Mouse (Mus musculus) heart, embryonic 14.5 days (tissue): Measurements from ENCODE around the gene Mapkapk2. TPM values are rescaled to one million over a fixed set of nuclear protein-coding genes. Genes with fewer than 3 reads are reported as not detected.
"Not testable (repeated sequence)": the region's sequence is repeated elsewhere in the genome, so short reads cannot be mapped to it uniquely, and the experiment has no call there.

Experiments
- ATAC-seq: fragments of 200-750 bp; cut with Nextera tagmentation; 2 replicates; pipeline ENCODE4 v1.8.0; 2017; ENCODE audit warnings: low read depth, moderate TSS enrichment; ENCODE audit not compliant: insufficient number of reproducible peaks, insufficient read depth, low FRiP score
- H3K27ac ChIP-seq, 2 experiments: fragments of 200-500 bp in 1 of 2; fragments of 300-500 bp in 1 of 2; sonication (generic) in 1 of 2; replicated peaks in 1 of 2; 2 replicates each; pipeline ENCODE4 v1.5.1; 2012 to 2014; ENCODE audit warnings: low read depth in 2 of 2, low read length in 2 of 2, control low read depth in 1 of 2, mild to moderate bottlenecking in 1 of 2, mixed read lengths in 1 of 2; ENCODE audit not compliant: control insufficient read depth in 1 of 2, insufficient read depth in 1 of 2
- H3K27me3 ChIP-seq: fragments of 300-500 bp; sonication (generic); 2 replicates; pipeline ENCODE4 v1.6.1; 2014; ENCODE audit warnings: mild to moderate bottlenecking, low read length, control low read depth; ENCODE audit not compliant: control insufficient read depth, insufficient read depth
- H3K36me3 ChIP-seq: fragments of 300-500 bp; sonication (generic); 2 replicates; pipeline ENCODE4 v1.6.1; 2014; ENCODE audit warnings: mild to moderate bottlenecking, control low read depth, low read length, mixed read lengths; ENCODE audit not compliant: control insufficient read depth, insufficient read depth
- H3K4me1 ChIP-seq, 2 experiments: fragments of 200-500 bp in 1 of 2; fragments of 300-500 bp in 1 of 2; sonication (generic) in 1 of 2; 2 replicates each; pipeline ENCODE4 v1.6.1; 2012 to 2014; ENCODE audit warnings: low read length in 2 of 2, control low read depth in 1 of 2, mixed read lengths in 1 of 2; ENCODE audit not compliant: control insufficient read depth in 2 of 2, insufficient read depth in 2 of 2
- H3K4me2 ChIP-seq: fragments of 300-500 bp; sonication (generic); 2 replicates; pipeline ENCODE4 v1.6.1; 2014; ENCODE audit warnings: mild to moderate bottlenecking, low read length
- H3K4me3 ChIP-seq, 2 experiments: fragments of 200-500 bp in 1 of 2; fragments of 300-500 bp in 1 of 2; sonication (generic) in 1 of 2; 2 replicates each; pipeline ENCODE4 v1.5.1; 2012 to 2014; ENCODE audit warnings: low read length in 2 of 2, mild to moderate bottlenecking in 2 of 2, control low read depth in 1 of 2, low read depth in 1 of 2, moderate library complexity in 1 of 2; ENCODE audit not compliant: control insufficient read depth in 1 of 2, insufficient read depth in 1 of 2
- H3K9ac ChIP-seq: fragments of 300-500 bp; sonication (generic); 2 replicates; pipeline ENCODE4 v1.6.1; 2014; ENCODE audit warnings: mild to moderate bottlenecking, low read length
- H3K9me3 ChIP-seq: fragments of 300-500 bp; sonication (generic); 2 replicates; pipeline ENCODE4 v1.6.1; 2016; ENCODE audit warnings: low read length, control low read depth; ENCODE audit not compliant: control insufficient read depth
- WGBS: fragments of 180-500 bp; shearing (Covaris S2); extraction: QIAGEN DNeasy Blood & Tissue Kit; methylation state at CpG from one replicate; pipeline ENCODE4 v1.1.7; 2014; 5-methylcytosine and 5-hydroxymethylcytosine counted together
- polyA plus RNA-seq: library from polyadenylated mRNA; unstranded; fragments of >200 nt; fragmentation: Nextera tagmentation; extraction: Ambion mirVana; gene quantifications from 2 replicates; pipeline ENCODE4 v1.2.1, GENCODE M21; 2014

Mapkapk2 gene
- 59.9 and 96.1 TPM in 2 replicates for polyA plus RNA-seq

DNA sequence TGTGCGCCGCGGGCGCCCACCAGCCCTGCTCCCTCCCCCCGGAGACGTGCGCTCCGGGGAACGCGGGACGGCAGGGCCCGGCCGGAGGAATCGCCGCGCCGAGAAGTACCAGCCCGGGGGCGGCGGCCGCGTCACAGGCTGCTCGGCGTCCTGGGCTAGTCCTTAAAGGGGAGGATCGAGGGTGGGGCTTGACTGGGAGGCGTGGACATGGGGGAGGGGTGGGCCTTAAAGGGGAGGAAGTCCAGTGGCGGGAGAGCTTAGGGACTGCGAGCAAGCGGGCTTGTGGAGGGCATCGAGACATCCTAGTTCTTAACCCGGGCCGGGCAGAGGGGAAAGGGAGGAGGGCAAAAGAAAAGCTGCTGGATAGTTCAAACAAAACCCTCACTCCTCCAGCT lies at the start of gene Mapkapk2:
Mapkapk2 (minus strand) TSS at position 127 of the 395 bp plus-strand sequence.
- Histone ChIP-seq H3K27me3 (no peaks in the 10 kb centered on the region), H3K27ac (peak within 1 kb of the TSS; percentile 97 to 98), H3K36me3 (peaks cover 8% of the 10 kb centered on the region; the same call in 1 of the 2 replicates), H3K4me2 (peak within 1 kb of the TSS; percentile 78), H3K4me1 (peaks cover 21 to 38% of the 10 kb centered on the region in 2 experiments), H3K4me3 (peak within 1 kb of the TSS; percentile 97 to 99), H3K9ac (peak within 1 kb of the TSS; percentile 97), H3K9me3 (no peaks in the 10 kb centered on the region)
- ATAC-seq = peak; percentile 92
- under 1% methylated on average over 29 of the region's 32 CpGs for WGBS

DNA sequence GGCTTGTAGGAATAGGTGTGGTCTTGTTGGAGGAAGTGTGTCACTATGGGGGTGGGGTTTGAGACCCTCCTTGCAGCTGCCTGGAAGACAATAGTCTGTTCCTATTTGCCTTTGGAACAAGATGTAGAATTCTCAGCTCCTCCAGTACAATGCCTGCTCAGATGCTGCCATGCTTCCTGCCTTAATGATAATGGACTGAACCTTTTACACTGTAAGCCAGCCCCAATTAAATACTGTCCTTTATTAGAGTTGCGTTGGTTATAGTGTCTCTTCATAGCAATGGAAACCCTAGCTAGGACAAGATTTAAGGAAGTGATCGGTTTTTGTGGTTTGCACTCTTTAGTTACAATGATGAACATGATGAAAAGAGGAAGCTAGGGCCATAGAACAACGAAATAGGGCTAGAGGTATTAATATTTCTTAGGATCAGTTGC lies 48.6 kb upstream of the Mapkapk2 start:
- Histone ChIP-seq H3K27me3 (no peaks in the 10 kb centered on the region), H3K4me3 (no peak overlapping the region), H3K36me3 (no peaks in the 10 kb centered on the region), H3K9ac (no peak overlapping the region), H3K9me3 (0 out of 2 replicates have a peak, but pooled peaks cover 3% of the 10 kb centered on the region), H3K27ac (no peak overlapping the region), H3K4me1 (no peaks in the 10 kb centered on the region), H3K4me2 (no peak overlapping the region)
- ATAC-seq = no peak
- 76% methylated on average over 3 of the region's 3 CpGs for WGBS

DNA sequence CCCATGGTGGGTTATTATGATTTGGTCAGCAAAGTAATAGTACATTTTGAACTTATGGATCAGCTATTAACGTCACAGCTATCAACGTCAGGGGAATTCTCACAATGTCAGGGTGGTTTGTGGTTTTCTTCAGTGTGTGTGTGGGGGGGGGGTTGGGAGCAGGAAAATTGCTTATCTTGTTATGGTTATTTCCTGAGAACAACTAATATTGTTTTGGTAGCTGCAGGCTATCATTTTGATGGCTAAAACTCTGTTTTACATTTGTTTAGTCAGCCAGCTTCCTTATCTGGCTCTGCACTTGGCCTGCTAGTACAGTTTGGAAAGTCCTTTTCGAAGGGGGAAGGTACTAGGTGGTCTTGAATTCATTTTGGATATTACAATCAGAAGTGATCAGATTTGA lies 47.6 kb upstream of the Mapkapk2 start:
- H3K27ac ChIP-seq, ATAC-seq, H3K4me2 ChIP-seq, H3K4me1 ChIP-seq, H3K4me3 ChIP-seq, H3K9ac ChIP-seq, H3K27me3 ChIP-seq, H3K9me3 ChIP-seq, H3K36me3 ChIP-seq: not testable (repeated sequence)
- WGBS = 63% methylated on average over 3 of the region's 3 CpGs

DNA sequence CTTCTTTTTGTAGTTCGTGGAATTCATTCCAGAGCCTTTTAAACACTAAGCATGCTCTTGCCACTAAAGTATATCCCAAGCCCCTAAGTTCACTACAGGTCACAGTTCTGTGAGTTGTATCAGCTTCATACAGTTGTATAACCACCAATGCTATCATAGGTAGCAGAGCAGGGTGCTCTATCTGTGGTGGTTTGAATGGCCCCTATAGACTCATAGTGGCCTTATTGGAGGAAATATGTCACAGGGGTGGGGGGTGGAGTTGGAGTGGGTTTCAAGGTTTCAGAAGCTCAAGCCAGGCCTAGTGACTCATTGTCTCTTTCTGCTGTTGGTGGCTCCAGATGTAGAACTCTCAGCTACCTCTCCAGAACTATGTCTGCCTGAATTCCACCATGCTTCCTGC lies 44.8 kb upstream of the Mapkapk2 start:
- no peak for ATAC-seq
- Histone ChIP-seq H3K4me2 (no peak overlapping the region), H3K27ac (no peak overlapping the region), H3K36me3 (no peaks in the 10 kb centered on the region), H3K9ac (no peak overlapping the region), H3K27me3 (no peaks in the 10 kb centered on the region), H3K4me3 (no peak overlapping the region), H3K4me1 (peaks cover 3 to 4% of the 10 kb centered on the region in 2 experiments; a peak in 1 of 4 replicates), H3K9me3 (0 out of 2 replicates have a peak, but pooled peaks cover 3% of the 10 kb centered on the region)
- 79% methylated on average over 1 of the region's 1 CpGs for WGBS

DNA sequence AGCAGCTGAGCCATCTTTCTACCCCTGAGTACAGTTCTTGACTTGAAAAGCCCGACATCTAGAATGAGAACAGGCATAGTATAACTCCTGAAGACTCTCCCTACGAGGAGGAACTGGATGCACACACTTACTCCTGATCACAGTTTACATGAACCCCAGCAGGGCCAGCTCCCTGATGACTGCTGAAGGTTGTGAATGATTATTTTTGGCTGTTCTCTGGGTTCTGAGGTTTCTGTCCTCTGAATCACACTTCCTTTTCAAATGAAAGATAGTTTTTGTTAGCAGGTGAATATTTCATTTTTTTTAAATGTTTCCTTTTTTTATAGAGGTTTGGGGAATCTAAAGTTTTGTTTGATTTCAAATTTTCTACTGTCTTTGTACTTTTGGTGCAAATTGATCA lies 43.8 kb upstream of the Mapkapk2 start:
- Histone ChIP-seq H3K4me3 (no peak overlapping the region), H3K9ac (no peak overlapping the region), H3K36me3 (no peaks in the 10 kb centered on the region), H3K27ac (no peak overlapping the region), H3K4me1 (peaks cover 3 to 4% of the 10 kb centered on the region in 2 experiments; a peak in 1 of 4 replicates), H3K4me2 (no peak overlapping the region), H3K27me3 (no peaks in the 10 kb centered on the region), H3K9me3 (0 out of 2 replicates have a peak, but pooled peaks cover 3% of the 10 kb centered on the region)
- no peak for ATAC-seq
- WGBS = 48% methylated on average over 2 of the region's 2 CpGs

DNA sequence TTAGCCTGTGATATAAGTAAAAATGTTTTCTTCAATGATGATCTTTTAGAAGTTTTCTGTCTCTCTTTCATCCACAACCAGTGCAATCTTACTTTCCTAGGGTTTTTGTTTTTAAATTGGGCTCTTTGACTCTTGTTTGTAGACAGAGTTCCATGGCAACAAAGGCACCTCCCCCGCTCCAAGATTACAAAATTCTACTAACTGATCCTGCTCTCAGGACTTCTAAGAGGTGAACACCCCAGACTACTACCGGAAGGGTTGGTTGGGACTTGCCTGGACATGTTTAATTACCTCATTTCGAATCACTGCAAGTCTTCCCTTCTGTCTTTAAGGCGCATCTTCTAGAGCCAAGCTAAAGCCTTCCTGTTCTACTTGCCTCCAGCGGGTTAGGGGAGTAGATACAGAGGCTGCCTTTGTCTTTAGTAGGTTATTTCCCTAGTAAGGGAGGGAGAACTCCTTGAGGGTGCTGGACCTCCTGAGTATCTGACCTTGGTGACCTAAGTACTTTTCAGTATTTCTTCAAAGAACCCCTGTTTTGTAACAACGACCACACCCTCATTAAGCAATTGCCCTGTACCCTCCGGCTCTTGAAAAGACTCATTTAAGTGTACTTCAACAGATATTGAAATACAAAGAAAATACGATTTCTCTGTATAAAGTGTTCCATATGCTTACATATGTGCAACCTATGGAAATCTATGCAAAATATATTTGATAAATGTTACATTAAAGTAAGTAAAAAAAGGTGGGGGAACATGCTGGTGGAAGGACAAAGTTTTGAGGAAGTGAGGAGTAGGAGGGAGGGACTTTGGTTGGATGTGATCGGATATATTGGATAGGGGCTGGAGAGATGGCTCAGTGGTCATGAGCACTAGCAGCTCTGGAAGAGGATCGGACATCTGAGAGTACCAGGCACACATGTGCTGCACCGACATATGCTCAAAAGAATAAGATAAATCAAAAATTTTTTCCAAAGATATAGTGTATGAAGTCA lies 41.8 kb upstream of the Mapkapk2 start:
- Histone ChIP-seq H3K4me3 (peak overlapping the region in 1 of 2 experiments; percentile 91; a peak in 1 of 4 replicates), H3K36me3 (no peaks in the 10 kb centered on the region), H3K4me2 (peak overlapping the region; percentile 92), H3K4me1 (peaks cover 6 to 14% of the 10 kb centered on the region in 2 experiments; a peak in 3 of 4 replicates), H3K9ac (no peak overlapping the region), H3K9me3 (no peaks in the 10 kb centered on the region), H3K27ac (peak overlapping the region in 1 of 2 experiments; percentile 92; a peak in 1 of 4 replicates), H3K27me3 (no peaks in the 10 kb centered on the region)
- ATAC-seq = no peak
- 68% methylated on average over 11 of the region's 11 CpGs for WGBS

DNA sequence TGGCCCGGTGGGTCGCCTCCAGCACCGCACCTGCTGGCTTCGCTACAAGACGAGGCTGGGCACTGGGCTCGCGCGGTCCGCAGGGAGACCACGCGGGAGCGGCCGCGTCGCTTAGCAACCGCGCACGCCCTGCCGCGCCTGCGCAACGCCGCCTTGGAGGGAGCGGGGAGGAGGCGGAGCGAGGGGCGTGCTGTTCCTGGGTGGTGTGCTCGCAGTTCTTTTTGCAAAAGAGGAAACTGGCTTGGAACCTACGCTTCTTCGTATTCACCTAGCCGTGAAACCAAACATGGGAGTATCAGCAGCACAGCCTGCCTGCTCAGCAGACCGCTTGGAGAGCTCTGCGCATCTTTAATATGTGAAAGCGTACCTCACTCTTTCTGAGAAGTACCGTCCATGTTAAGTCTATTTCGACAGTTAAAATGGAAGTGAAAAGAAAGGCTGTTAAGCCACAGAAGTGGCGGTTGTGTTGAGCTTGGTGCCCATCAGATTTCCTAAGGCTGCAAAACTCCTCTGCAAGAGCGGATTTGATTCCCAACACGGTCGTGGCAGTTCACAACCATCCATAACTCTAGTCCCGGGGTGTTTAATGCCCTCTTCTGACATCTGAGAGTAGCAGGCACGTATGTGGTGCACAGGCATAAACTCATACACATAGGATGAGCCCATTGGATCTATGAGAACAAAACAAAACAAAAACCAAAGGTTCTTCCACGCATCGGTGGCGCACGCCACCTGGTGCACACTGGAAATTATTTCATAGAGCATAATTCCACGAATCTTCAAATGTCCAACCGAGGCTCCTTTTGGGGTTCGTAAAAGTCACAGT lies 40.8 kb upstream of the Mapkapk2 start, which contains the start of gene Dyrk3:
Dyrk3 (minus strand) TSS at position 150 of the 826 bp plus-strand sequence.
- no peaks in the 10 kb centered on the region for H3K36me3 ChIP-seq
- 4% methylated on average over 45 of the region's 49 CpGs for WGBS
- H3K9ac ChIP-seq = peak within 1 kb of the TSS; percentile 84
- H3K4me3 ChIP-seq = peak within 1 kb of the TSS; percentile 86 to 91
- H3K4me2 ChIP-seq = peak within 1 kb of the TSS; percentile 92
- peak; percentile 89 for ATAC-seq
- no peaks in the 10 kb centered on the region for H3K9me3 ChIP-seq
- no peaks in the 10 kb centered on the region for H3K27me3 ChIP-seq
- peaks cover 9 to 18% of the 10 kb centered on the region in 2 experiments for H3K4me1 ChIP-seq
- H3K27ac ChIP-seq = peak within 1 kb of the TSS; percentile 89 to 92
